Mouse (Mus musculus): Measurements from ENCODE around the gene Ghrh.

- TF ChIP-seq POLR2A (IDR thresholded peaks at IDR 0.05; ENCODE audit: low read depth, low read length) = no peak
- no peak for TF ChIP-seq EP300 (IDR thresholded peaks at IDR 0.05; ENCODE audit: low read length)
- TF ChIP-seq MAZ (IDR thresholded peaks at IDR 0.05; ENCODE audit: low read depth, low read length) = no peak
- no peak for TF ChIP-seq JUND (conservative IDR thresholded peaks at IDR 0.05; ENCODE audit: low read depth, low read length)
- no peak for TF ChIP-seq MEF2A (IDR thresholded peaks at IDR 0.05; ENCODE audit: borderline replicate concordance, low read depth, low read length)
- no peak for TF ChIP-seq CTCF (conservative IDR thresholded peaks at IDR 0.05 in 1 of 2, IDR thresholded peaks at IDR 0.05 in 1 of 2; ENCODE audit: low read depth in 2 of 2, low read length in 2 of 2)
- no peak for TF ChIP-seq NRF1 (IDR thresholded peaks at IDR 0.05; ENCODE audit: low read depth, low read length)
- no peak for TF ChIP-seq CHD2 (IDR thresholded peaks at IDR 0.05; ENCODE audit: low read length)
- TF ChIP-seq KAT2A (IDR thresholded peaks at IDR 0.05; ENCODE audit: insufficient replicate concordance, low read length) = no peak
- no peak for TF ChIP-seq E2F4 (IDR thresholded peaks at IDR 0.05; ENCODE audit: insufficient replicate concordance, low read depth, low read length)
- TF ChIP-seq POLR2AphosphoS2 (IDR thresholded peaks at IDR 0.05; ENCODE audit: low read depth, low read length) = no peak
- TF ChIP-seq ETS1 (conservative IDR thresholded peaks at IDR 0.05; ENCODE audit: low read depth, low read length) = no peak
- TF ChIP-seq SMC3 (IDR thresholded peaks at IDR 0.05; ENCODE audit: low read depth, low read length) = no peak
Measured at GRCm38 (mm10) chr2:157322029-157322766, 25.1 kb downstream of the Ghrh start.

Data from CH12.LX (cell line).